Mouse (Mus musculus): ENCODE results near the gene Camk2g.
A peak's percentile ranks its signal among the peaks of the same experiment; 100 is the strongest.

DNA sequence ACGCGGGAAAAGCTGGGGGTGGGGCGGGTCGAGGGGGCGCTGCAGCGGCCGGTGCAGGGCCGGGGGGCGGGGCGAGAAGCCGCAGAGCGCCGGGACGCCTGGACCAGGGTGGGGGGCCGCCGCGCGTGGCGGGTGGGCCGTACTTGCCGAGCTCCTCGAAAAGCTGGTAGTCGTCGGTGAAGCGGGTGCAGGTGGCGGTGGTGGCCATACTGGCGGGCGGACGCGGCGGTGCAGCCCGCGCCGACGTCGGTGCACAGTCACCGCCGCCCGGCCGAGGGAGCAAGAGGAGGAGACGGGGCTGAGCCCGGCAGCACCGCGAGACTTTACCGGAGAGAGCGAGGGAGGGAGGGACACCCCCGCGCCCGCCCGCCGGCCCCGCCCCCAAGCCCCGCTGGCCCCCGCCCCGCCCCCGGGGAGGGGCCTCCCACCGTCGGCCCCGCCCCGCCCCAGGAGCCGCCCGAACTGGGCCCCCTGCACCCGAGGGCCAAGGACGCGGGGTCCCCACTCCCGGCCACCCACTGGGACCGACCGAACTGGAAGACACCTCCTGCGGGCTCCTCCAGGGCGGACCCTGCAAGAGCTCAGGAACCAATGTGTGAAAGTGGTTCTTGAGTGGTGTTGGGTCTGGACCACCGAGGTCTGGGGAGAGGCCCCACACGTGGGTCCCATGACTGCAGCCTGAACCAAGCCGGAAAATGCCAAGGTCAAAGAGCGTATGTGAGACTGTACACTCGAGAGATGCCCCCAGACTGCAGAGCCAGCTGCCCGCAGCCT is at the start of gene Camk2g:
- TF ChIP-seq POLR2A (IDR thresholded peaks at IDR 0.05; ENCODE audit: control insufficient read depth, low read depth, low read length) (peak; percentile 60), CTCF (IDR thresholded peaks at IDR 0.05; ENCODE audit: control insufficient read depth, insufficient read depth, insufficient replicate concordance, low read depth, low read length) (no peak)
